Mouse (Mus musculus): ENCODE measurements around the gene Cdc14a. TPM values are rescaled to one million over a fixed set of nuclear protein-coding genes. Genes with fewer than 3 reads are reported as not detected.
A peak's percentile ranks its signal among the peaks of the same experiment; 100 is the strongest.

Cdc14a gene
- polyA plus RNA-seq, 2 experiments, result 1.3 to 1.8 TPM

GRCm38 (mm10) chr3:116397341-116397740, 26.5 kb downstream of the Cdc14a start:
- H3K36me3 ChIP-seq (replicated peaks; ENCODE audit: control insufficient read depth, insufficient read depth, low read depth), result no peaks in the 10 kb centered on the region
- H3K4me1 ChIP-seq (replicated peaks; ENCODE audit: control insufficient read depth in 2 of 2, insufficient read depth in 2 of 2, low read length in 1 of 2), result 0 out of 4 replicates have a peak, but pooled peaks cover 0 to 2% of the 10 kb centered on the region in 2 experiments
- no peak overlapping the region for H3K9ac ChIP-seq (replicated peaks)
- H3K27ac ChIP-seq, result no peak overlapping the region
- ATAC-seq (ENCODE audit: insufficient read depth) (no peak), DNase-seq (ENCODE audit: low read depth in 3 of 3, low spot score in 3 of 3) (no peak)
- H3K27me3 ChIP-seq (ENCODE audit: control insufficient read depth, insufficient read depth, low read length), result no peaks in the 10 kb centered on the region
- no peak for TF ChIP-seq CTCF (IDR thresholded peaks at IDR 0.05; ENCODE audit: low read depth)
- TF ChIP-seq EP300 (IDR thresholded peaks at IDR 0.05; ENCODE audit: low read depth), result no peak
- no peaks in the 10 kb centered on the region for H3K9me3 ChIP-seq (ENCODE audit: control insufficient read depth, low read length)
- no peak overlapping the region for H3K4me2 ChIP-seq (ENCODE audit: low read depth)
- H3K4me3 ChIP-seq (ENCODE audit: insufficient read depth in 1 of 2, low read depth in 2 of 2, low read length in 2 of 2), result no peak overlapping the region
- 86% methylated on average over 6 of the region's 6 CpGs for WGBS (ENCODE audit: insufficient replicate concordance)

- no peaks in the 10 kb centered on the region for H3K9me3 ChIP-seq (ENCODE audit: control insufficient read depth, low read length)
- 0 out of 4 replicates have a peak, but pooled peaks cover 0 to 2% of the 10 kb centered on the region in 2 experiments for H3K4me1 ChIP-seq (replicated peaks; ENCODE audit: control insufficient read depth in 2 of 2, insufficient read depth in 2 of 2, low read length in 1 of 2)
- H3K36me3 ChIP-seq (replicated peaks; ENCODE audit: control insufficient read depth, insufficient read depth, low read depth), result no peaks in the 10 kb centered on the region
- 76% methylated on average over 3 of the region's 3 CpGs for WGBS (ENCODE audit: insufficient replicate concordance)
- H3K4me3 ChIP-seq (ENCODE audit: insufficient read depth in 1 of 2, low read depth in 2 of 2, low read length in 2 of 2), result no peak overlapping the region
- no peaks in the 10 kb centered on the region for H3K27me3 ChIP-seq (ENCODE audit: control insufficient read depth, insufficient read depth, low read length)
- H3K27ac ChIP-seq, result no peak overlapping the region
- no peak for TF ChIP-seq EP300 (IDR thresholded peaks at IDR 0.05; ENCODE audit: low read depth)
- no peak overlapping the region for H3K4me2 ChIP-seq (ENCODE audit: low read depth)
- no peak for DNase-seq (ENCODE audit: low read depth in 3 of 3, low spot score in 3 of 3)
- H3K9ac ChIP-seq (replicated peaks), result no peak overlapping the region
- ATAC-seq (ENCODE audit: insufficient read depth), result no peak
These were observed 27.3 kb downstream of the Cdc14a start for GRCm38 (mm10) chr3:116396571-116396970.

GRCm38 (mm10) chr3:116394885-116395390, 28.9 kb downstream of the Cdc14a start:
- Histone ChIP-seq H3K27me3 (ENCODE audit: control insufficient read depth, insufficient read depth, low read length) (no peaks in the 10 kb centered on the region), H3K4me1 (replicated peaks; ENCODE audit: control insufficient read depth in 2 of 2, insufficient read depth in 2 of 2, low read length in 1 of 2) (peaks cover 11 to 13% of the 10 kb centered on the region in 2 experiments), H3K36me3 (replicated peaks; ENCODE audit: control insufficient read depth, insufficient read depth, low read depth) (no peaks in the 10 kb centered on the region), H3K27ac (no peak overlapping the region), H3K4me3 (ENCODE audit: insufficient read depth in 1 of 2, low read depth in 2 of 2, low read length in 2 of 2) (no peak overlapping the region), H3K4me2 (ENCODE audit: low read depth) (no peak overlapping the region), H3K9ac (replicated peaks) (no peak overlapping the region), H3K9me3 (ENCODE audit: control insufficient read depth, low read length) (no peaks in the 10 kb centered on the region)
- WGBS (ENCODE audit: insufficient replicate concordance), result 80% methylated on average over 5 of the region's 5 CpGs
- no peak for ATAC-seq (ENCODE audit: insufficient read depth)
- no peak for DNase-seq (ENCODE audit: low read depth in 3 of 3, low spot score in 3 of 3)
- TF ChIP-seq CTCF (IDR thresholded peaks at IDR 0.05; ENCODE audit: low read depth) (no peak), EP300 (IDR thresholded peaks at IDR 0.05; ENCODE audit: low read depth) (no peak)

GRCm38 (mm10) chr3:116391399-116391798, 32.4 kb downstream of the Cdc14a start:
- H3K27me3 ChIP-seq (ENCODE audit: control insufficient read depth, insufficient read depth, low read length), result no peaks in the 10 kb centered on the region
- H3K36me3 ChIP-seq (replicated peaks; ENCODE audit: control insufficient read depth, insufficient read depth, low read depth), result no peaks in the 10 kb centered on the region
- H3K4me1 ChIP-seq (replicated peaks; ENCODE audit: control insufficient read depth in 2 of 2, insufficient read depth in 2 of 2, low read length in 1 of 2), result peaks cover 44% of the 10 kb centered on the region in 2 experiments
- no peak overlapping the region for H3K4me3 ChIP-seq (ENCODE audit: insufficient read depth in 1 of 2, low read depth in 2 of 2, low read length in 2 of 2)
- TF ChIP-seq CTCF (IDR thresholded peaks at IDR 0.05; ENCODE audit: low read depth) (no peak), EP300 (IDR thresholded peaks at IDR 0.05; ENCODE audit: low read depth) (no peak)
- DNase-seq (ENCODE audit: low read depth in 3 of 3, low spot score in 3 of 3), result no peak
- H3K9ac ChIP-seq (replicated peaks), result no peak overlapping the region
- H3K27ac ChIP-seq, result no peak overlapping the region
- no peak overlapping the region for H3K4me2 ChIP-seq (ENCODE audit: low read depth)
- 69% methylated on average over 10 of the region's 10 CpGs for WGBS (ENCODE audit: insufficient replicate concordance)
- ATAC-seq (ENCODE audit: insufficient read depth), result no peak
- H3K9me3 ChIP-seq (ENCODE audit: control insufficient read depth, low read length), result no peaks in the 10 kb centered on the region

GRCm38 (mm10) chr3:116389500-116390470, 34.0 kb downstream of the Cdc14a start:
- peaks cover 49 to 52% of the 10 kb centered on the region in 2 experiments for H3K4me1 ChIP-seq (replicated peaks; ENCODE audit: control insufficient read depth in 2 of 2, insufficient read depth in 2 of 2, low read length in 1 of 2)
- ATAC-seq (ENCODE audit: insufficient read depth), result peak; percentile 47

More at GRCm38 (mm10) chr3:116389500-116390470, 34.0 kb downstream of the Cdc14a start:
- 48% methylated on average over 14 of the region's 14 CpGs for WGBS (ENCODE audit: insufficient replicate concordance)
- peak overlapping the region; percentile 66 for H3K9ac ChIP-seq (replicated peaks)
- peak overlapping the region; percentile 24 to 44; a peak in 3 of 4 replicates for H3K4me3 ChIP-seq (ENCODE audit: insufficient read depth in 1 of 2, low read depth in 2 of 2, low read length in 2 of 2)
- H3K36me3 ChIP-seq (replicated peaks; ENCODE audit: control insufficient read depth, insufficient read depth, low read depth), result no peaks in the 10 kb centered on the region
- peak overlapping the region; percentile 77 for H3K4me2 ChIP-seq (ENCODE audit: low read depth)
- peak overlapping the region; percentile 93 for H3K27ac ChIP-seq
- peak; percentile 61 to 66 (median 63) for DNase-seq (ENCODE audit: low read depth in 3 of 3, low spot score in 3 of 3)
- H3K27me3 ChIP-seq (ENCODE audit: control insufficient read depth, insufficient read depth, low read length), result no peaks in the 10 kb centered on the region
- TF ChIP-seq EP300 (IDR thresholded peaks at IDR 0.05; ENCODE audit: low read depth), result peak; percentile 37; the same call in 1 of the 2 replicates
- no peak for TF ChIP-seq CTCF (IDR thresholded peaks at IDR 0.05; ENCODE audit: low read depth)
- H3K9me3 ChIP-seq (ENCODE audit: control insufficient read depth, low read length), result no peaks in the 10 kb centered on the region

Measured in liver, embryonic 14.5 days (tissue).